Mouse (Mus musculus) intestine, embryonic 16.5 days (tissue): ENCODE data around the gene Gbe1. TPM values are rescaled to one million over a fixed set of nuclear protein-coding genes. Genes with fewer than 3 reads are reported as not detected.

ENCODE experiments used
- ATAC-seq: fragments of 200-750 bp; cut with Nextera tagmentation; 2 replicates; pipeline ENCODE4 v1.8.0; 2017; ENCODE audit warnings: moderate TSS enrichment, moderate library complexity
- H3K27ac ChIP-seq: fragments of 300-500 bp; sonication (generic); 2 replicates; pipeline ENCODE4 v1.5.1; 2014; ENCODE audit warnings: mild to moderate bottlenecking, low read length
- H3K27me3 ChIP-seq: fragments of 300-500 bp; sonication (generic); replicated peaks from 2 replicates; pipeline ENCODE4 v1.6.1; 2014; ENCODE audit warnings: low read length, control low read depth, mixed read lengths; ENCODE audit not compliant: control insufficient read depth, insufficient read depth
- H3K36me3 ChIP-seq: fragments of 300-500 bp; sonication (generic); 2 replicates; pipeline ENCODE4 v1.6.1; 2014; ENCODE audit warnings: low read length, control low read depth; ENCODE audit not compliant: control insufficient read depth, insufficient read depth
- H3K4me1 ChIP-seq: fragments of 300-500 bp; sonication (generic); 2 replicates; pipeline ENCODE4 v1.6.1; 2014; ENCODE audit warnings: low read length, control low read depth, mixed read lengths; ENCODE audit not compliant: control insufficient read depth, insufficient read depth
- H3K4me2 ChIP-seq: fragments of 300-500 bp; sonication (generic); 2 replicates; pipeline ENCODE4 v1.6.1; 2014; ENCODE audit warnings: low read depth, low read length, control low read depth
- H3K4me3 ChIP-seq: fragments of 300-500 bp; sonication (generic); 2 replicates; pipeline ENCODE4 v1.5.1; 2014; ENCODE audit warnings: mild to moderate bottlenecking, low read length
- H3K9ac ChIP-seq: fragments of 300-500 bp; sonication (generic); 2 replicates; pipeline ENCODE4 v1.6.1; 2014; ENCODE audit warnings: low read depth, low read length
- H3K9me3 ChIP-seq: fragments of 300-500 bp; sonication (generic); 2 replicates; pipeline ENCODE4 v1.6.1; 2016; ENCODE audit warnings: low read length, control low read depth; ENCODE audit not compliant: control insufficient read depth
- WGBS: fragments of 180-500 bp; shearing (Covaris S2); extraction: QIAGEN DNeasy Blood & Tissue Kit; methylation state at CpG from one replicate; pipeline ENCODE4 v1.1.7; 2014; 5-methylcytosine and 5-hydroxymethylcytosine counted together
- polyA plus RNA-seq: library from polyadenylated mRNA; unstranded; fragments of >200 nt; fragmentation: Nextera tagmentation; extraction: Ambion mirVana; gene quantifications from 2 replicates; pipeline ENCODE4 v1.2.1, GENCODE M21; 2015

The Gbe1 gene
- polyA plus RNA-seq, result 27.2 and 33.6 TPM in 2 replicates

- peak within 1 kb of the TSS; percentile 94 for H3K27ac ChIP-seq
- H3K27me3 ChIP-seq, result no peaks in the 10 kb centered on the region
- no peaks in the 10 kb centered on the region for H3K9me3 ChIP-seq
- H3K36me3 ChIP-seq, result no peaks in the 10 kb centered on the region
- H3K9ac ChIP-seq, result peak within 1 kb of the TSS; percentile 88
- H3K4me1 ChIP-seq, result no peaks in the 10 kb centered on the region; the same call in 1 of the 2 replicates
- ATAC-seq, result peak; percentile 99
- under 1% methylated on average over 73 of the region's 82 CpGs for WGBS
- peak within 1 kb of the TSS; percentile 67 for H3K4me3 ChIP-seq
- H3K4me2 ChIP-seq, result peak within 1 kb of the TSS; percentile 58
Measured at GRCm38 (mm10) chr16:70313886-70314577, at the start of gene Gbe1. Gene Gbe1 (plus strand): TSS chr16:70313949.

- Histone ChIP-seq H3K27ac (no peak overlapping the region), H3K9ac (no peak overlapping the region), H3K4me2 (no peak overlapping the region), H3K4me3 (no peak overlapping the region), H3K9me3 (no peaks in the 10 kb centered on the region), H3K36me3 (no peaks in the 10 kb centered on the region), H3K27me3 (no peaks in the 10 kb centered on the region), H3K4me1 (no peaks in the 10 kb centered on the region; the same call in 1 of the 2 replicates)
- WGBS, result 89% methylated on average over 4 of the region's 4 CpGs
- ATAC-seq, result no peak
Measured at GRCm38 (mm10) chr16:70310691-70311090, 3.1 kb upstream of the Gbe1 start.

GRCm38 (mm10) chr16:70313496-70313885 is 258 bp upstream of the Gbe1 start:
- Histone ChIP-seq H3K27ac (peak overlapping the region; percentile 94), H3K9me3 (no peaks in the 10 kb centered on the region), H3K4me2 (peak overlapping the region; percentile 58), H3K27me3 (no peaks in the 10 kb centered on the region), H3K9ac (peak overlapping the region; percentile 88), H3K4me1 (no peaks in the 10 kb centered on the region; the same call in 1 of the 2 replicates), H3K36me3 (no peaks in the 10 kb centered on the region), H3K4me3 (peak overlapping the region; percentile 67)
- peak; percentile 5; the same call in 1 of the 2 replicates for ATAC-seq
- WGBS, result 1% methylated on average over 7 of the region's 7 CpGs

GRCm38 (mm10) chr16:70314578-70314930 is 805 bp downstream of the Gbe1 start:
- Histone ChIP-seq H3K36me3 (no peaks in the 10 kb centered on the region), H3K4me2 (peak overlapping the region; percentile 58), H3K9me3 (no peaks in the 10 kb centered on the region), H3K4me1 (no peaks in the 10 kb centered on the region; the same call in 1 of the 2 replicates), H3K4me3 (peak overlapping the region; percentile 67), H3K27me3 (no peaks in the 10 kb centered on the region), H3K27ac (peak overlapping the region; percentile 94), H3K9ac (peak overlapping the region; percentile 88)
- ATAC-seq, result peak; percentile 24; the same call in 1 of the 2 replicates
- under 1% methylated on average over 9 of the region's 9 CpGs for WGBS

- Histone ChIP-seq H3K36me3 (no peaks in the 10 kb centered on the region), H3K9me3 (no peaks in the 10 kb centered on the region), H3K27me3 (no peaks in the 10 kb centered on the region), H3K4me1 (no peaks in the 10 kb centered on the region; the same call in 1 of the 2 replicates), H3K4me3 (no peak overlapping the region), H3K27ac (no peak overlapping the region), H3K4me2 (no peak overlapping the region), H3K9ac (no peak overlapping the region)
- 48% methylated on average over 3 of the region's 3 CpGs for WGBS
- no peak for ATAC-seq
Measured at GRCm38 (mm10) chr16:70315261-70315660, 1.5 kb downstream of the Gbe1 start.

GRCm38 (mm10) chr16:70315862-70316390 is 2.2 kb downstream of the Gbe1 start:
- H3K27ac ChIP-seq, result no peak overlapping the region
- ATAC-seq, result no peak
- 84% methylated on average over 3 of the region's 3 CpGs for WGBS
- no peaks in the 10 kb centered on the region for H3K9me3 ChIP-seq
- H3K36me3 ChIP-seq, result no peaks in the 10 kb centered on the region
- H3K4me1 ChIP-seq, result no peaks in the 10 kb centered on the region; the same call in 1 of the 2 replicates
- H3K4me2 ChIP-seq, result no peak overlapping the region
- no peaks in the 10 kb centered on the region for H3K27me3 ChIP-seq
- H3K9ac ChIP-seq, result no peak overlapping the region
- H3K4me3 ChIP-seq, result no peak overlapping the region

GRCm38 (mm10) chr16:70319388-70319787 is 5.6 kb downstream of the Gbe1 start:
- Histone ChIP-seq H3K4me3 (no peak overlapping the region), H3K4me1 (no peaks in the 10 kb centered on the region), H3K9me3 (no peaks in the 10 kb centered on the region), H3K9ac (no peak overlapping the region), H3K4me2 (no peak overlapping the region), H3K36me3 (no peaks in the 10 kb centered on the region), H3K27ac (no peak overlapping the region), H3K27me3 (no peaks in the 10 kb centered on the region)
- 93% methylated on average over 6 of the region's 6 CpGs for WGBS
- no peak for ATAC-seq

GRCm38 (mm10) chr16:70320612-70321280 is 7.0 kb downstream of the Gbe1 start:
- 55% methylated on average over 10 of the region's 10 CpGs for WGBS
- Histone ChIP-seq H3K27ac (no peak overlapping the region), H3K27me3 (no peaks in the 10 kb centered on the region), H3K4me3 (no peak overlapping the region), H3K4me1 (no peaks in the 10 kb centered on the region), H3K4me2 (no peak overlapping the region), H3K9ac (no peak overlapping the region), H3K36me3 (no peaks in the 10 kb centered on the region), H3K9me3 (no peaks in the 10 kb centered on the region)
- ATAC-seq, result peak; percentile 78

GRCm38 (mm10) chr16:70326339-70326948 is 12.7 kb downstream of the Gbe1 start:
- WGBS, result 82% methylated on average over 9 of the region's 9 CpGs
- Histone ChIP-seq H3K36me3 (no peaks in the 10 kb centered on the region), H3K27me3 (no peaks in the 10 kb centered on the region), H3K4me1 (peaks cover 8% of the 10 kb centered on the region; the same call in 1 of the 2 replicates), H3K27ac (no peak overlapping the region), H3K4me3 (no peak overlapping the region), H3K9ac (no peak overlapping the region), H3K4me2 (no peak overlapping the region), H3K9me3 (no peaks in the 10 kb centered on the region)
- ATAC-seq, result no peak
